Mouse (Mus musculus) frontal cortex, postnatal 25 days (tissue): Measurements from ENCODE around the gene Lyar.
A peak's percentile ranks its signal among the peaks of the same experiment; 100 is the strongest.

ENCODE experiments used
- DNase-seq, 2 experiments: peaks; one replicate each; pipeline ENCODE4 v3.0.0; 2022; ENCODE audit warnings: low spot score in 2 of 2

Lyar gene

DNA sequence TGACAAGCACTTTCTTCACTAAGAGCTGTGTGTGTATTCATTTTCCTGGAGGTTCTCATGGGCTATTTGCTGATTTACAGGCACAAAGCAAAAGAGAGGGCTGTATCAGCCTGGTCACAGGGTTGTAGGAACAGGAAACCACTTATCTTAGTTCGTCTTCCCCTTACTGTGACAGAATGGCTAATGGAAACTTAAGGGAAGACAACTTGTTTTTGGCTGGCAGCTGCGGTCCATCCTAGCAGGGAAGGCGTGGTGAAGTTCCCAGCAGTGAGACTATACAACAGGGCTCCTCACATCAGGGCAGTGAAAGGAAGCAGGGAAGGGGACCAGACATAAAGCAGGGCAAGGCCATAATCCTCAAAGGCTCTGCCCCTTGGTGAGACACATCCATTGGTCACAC is 35.4 kb downstream of the Lyar start:
- DNase-seq: no peak

DNA sequence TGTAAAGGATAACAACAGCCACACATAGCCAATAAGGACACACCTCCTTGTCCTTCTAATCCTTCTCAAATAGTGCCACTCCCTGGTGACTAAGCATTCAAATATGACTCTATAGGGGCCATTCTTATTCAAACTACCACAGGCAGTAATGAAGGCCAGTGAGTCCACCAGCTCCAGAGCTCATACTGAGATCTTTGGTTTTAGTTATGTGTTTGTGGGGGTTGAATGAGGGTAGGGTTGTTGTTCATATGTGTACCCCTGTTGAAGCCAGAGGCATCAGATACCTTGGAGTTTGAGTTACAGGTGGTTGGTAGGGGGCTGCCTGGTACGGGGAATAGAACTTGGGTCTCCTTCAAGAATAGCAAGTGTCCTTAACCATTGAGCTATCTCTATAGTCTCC is 36.3 kb downstream of the Lyar start:
- DNase-seq: no peak

DNA sequence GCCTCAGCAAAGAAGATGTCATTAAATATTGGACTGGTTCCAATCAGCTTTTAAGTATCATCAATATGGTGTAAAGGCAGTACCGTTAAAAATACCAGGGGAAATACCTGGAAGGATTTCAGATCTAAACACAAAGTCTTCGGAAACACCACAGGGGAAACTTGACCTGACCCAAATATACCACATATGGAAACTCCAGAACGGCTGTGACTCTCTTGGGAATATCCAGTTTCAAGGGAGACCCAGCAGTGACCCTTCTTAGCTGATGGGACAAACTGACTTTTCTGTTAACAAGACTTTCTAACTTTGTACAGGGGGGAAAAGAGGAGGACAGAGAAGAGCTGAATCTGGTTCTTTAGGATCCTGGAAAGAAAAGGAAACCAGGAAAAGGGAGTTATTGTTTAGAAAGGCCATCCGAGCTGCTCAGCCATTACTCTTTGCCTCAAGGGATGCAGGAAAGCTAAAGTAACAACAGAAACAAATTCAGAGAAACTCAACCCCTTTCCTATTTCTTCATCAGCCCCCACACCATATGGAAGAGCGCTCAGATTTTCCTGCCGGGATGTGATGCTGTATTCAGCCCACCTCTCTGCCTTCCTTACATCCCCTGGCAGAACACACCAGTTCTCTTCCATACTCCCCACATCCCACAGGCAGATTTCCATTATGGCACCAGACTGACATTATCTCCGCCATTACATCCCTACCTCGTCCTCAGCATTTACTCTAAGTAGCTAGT is 37.9 kb downstream of the Lyar start:
- no peak for DNase-seq

DNA sequence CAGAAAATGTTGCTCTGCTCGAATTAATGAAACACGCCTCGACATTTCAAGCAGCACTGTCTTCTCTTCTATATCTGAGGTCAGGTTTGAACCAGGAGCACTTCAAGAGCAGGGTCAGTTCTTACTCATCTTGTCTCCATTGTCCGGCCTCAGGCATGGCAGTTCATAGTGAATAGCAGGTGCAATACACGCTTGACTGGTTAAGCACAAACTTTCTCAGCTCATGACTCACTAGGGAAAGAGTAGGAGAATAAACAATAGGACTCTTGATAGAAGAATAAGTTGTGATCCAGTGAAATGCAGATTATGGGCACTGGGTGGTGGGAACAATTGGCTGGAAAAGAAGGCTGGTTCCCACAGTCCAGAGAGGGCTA is 38.5 kb downstream of the Lyar start:
- no peak for DNase-seq

DNA sequence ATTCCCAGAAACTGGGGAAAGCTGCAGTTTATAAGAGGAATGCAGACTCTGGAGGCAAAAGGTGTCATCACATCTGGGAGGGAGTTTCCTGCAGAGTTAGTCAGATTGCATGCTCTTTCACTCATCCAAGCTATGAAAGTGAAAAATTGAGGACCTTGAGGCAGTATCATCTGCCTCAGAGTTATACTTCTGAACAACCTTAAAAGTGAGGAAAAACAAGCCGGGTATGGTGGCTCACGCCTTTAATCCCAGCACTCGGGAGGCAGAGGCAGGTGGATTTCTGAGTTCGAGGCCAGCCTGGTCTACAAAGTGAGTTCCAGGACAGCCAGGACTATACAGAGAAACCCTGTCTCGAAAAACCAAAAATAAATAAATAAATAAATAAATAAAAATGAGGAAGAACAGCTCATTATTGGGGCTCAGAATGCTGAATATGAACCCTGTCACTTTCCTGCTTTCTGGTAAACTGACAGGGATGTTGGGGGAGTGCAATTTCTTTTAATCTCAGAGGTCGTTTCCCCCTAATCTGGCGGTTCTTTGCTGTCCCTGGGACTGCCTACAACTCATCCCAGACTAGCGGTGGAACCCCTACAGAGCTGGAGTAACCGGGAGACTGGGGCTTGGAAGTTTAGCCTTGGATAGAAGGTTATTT is 39.3 kb downstream of the Lyar start:
- DNase-seq: no peak

GRCm38 (mm10) chr5:38260107-38260682 is 39.9 kb downstream of the Lyar start, which contains the start of gene Tmem128:
TSS of gene Tmem128 (plus strand) at chr5:38260185.
- peak; percentile 56 for DNase-seq

GRCm38 (mm10) chr5:38270942-38271341 is 50.7 kb downstream of the Lyar start:
- DNase-seq: no peak

DNA sequence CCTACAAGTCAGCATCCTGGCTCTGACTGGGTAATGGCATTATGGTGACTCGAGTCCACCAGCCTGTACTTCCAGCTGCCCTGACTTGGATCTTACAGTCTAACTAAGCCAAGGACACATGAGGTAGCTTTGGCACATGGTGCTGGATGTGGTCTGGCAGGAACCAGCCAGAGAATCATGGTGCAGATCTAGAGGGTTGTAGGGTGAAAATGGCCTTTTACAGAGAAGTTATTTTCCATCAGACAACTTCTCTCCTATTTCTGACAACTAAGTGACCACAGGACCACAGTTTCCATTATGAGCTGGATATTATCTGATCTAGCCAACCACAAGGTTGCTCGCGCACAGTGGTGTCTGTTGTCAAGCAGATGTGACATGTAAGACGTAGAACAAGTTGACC is 53.6 kb downstream of the Lyar start:
- no peak for DNase-seq

GRCm38 (mm10) chr5:38275771-38276170 is 55.5 kb downstream of the Lyar start, which contains the start of gene Otop1:
TSS of gene Otop1 (plus strand) at chr5:38275972.
- DNase-seq: no peak

DNA sequence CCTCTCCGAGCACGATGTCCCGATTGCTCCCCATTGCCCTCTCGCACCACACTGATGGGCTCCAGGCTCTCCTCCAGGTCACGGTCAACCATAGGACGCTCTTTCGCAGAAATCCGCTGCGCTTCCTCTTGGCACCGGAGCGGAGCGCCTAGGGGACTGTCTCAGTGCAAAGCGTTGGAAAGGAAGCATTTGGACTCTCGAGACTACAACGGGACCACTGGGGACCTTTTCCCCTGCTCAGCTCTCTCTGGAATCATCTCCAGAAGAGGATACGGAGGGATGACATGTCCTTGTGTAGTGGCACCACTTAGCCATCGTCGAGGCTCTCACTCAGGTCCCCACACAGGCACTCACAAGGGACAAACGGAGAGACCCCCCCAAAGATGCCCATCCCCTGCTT is 56.2 kb downstream of the Lyar start:
- no peak for DNase-seq

- DNase-seq: no peak
Observed at GRCm38 (mm10) chr5:38277098-38277866, 57.0 kb downstream of the Lyar start.

GRCm38 (mm10) chr5:38277936-38278600 is 57.8 kb downstream of the Lyar start:
- no peak for DNase-seq

DNA sequence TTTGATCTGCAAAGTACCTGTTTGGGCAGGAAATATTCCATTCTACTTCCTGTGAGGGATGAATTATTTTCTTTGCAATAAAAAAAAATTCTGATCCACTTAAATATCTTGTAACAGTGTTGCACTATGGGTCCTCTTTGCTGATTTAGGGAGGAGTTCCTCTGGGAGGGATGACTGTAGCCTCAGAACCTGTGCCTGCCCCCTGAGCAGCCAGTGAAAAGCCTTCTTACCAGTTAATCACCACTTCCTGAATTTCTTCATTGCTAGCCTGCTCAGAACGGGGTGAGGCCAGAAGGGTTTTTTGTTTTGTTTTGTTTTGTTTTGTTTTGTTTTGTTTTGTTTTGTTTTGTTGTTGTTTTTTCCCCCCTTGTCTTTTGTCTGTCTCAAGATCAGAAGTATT is 59.8 kb downstream of the Lyar start:
- no peak for DNase-seq
